Mouse (Mus musculus) liver (tissue): ENCODE measurements around the gene Alg2.

Source experiments
- DNase-seq: peaks from one replicate; pipeline ENCODE4 v3.0.0-alpha.2; 2020; ENCODE audit warnings: mixed read lengths

Alg2 gene

GRCm38 (mm10) chr4:47473968-47474729 is at the start of gene Alg2, which contains the start of gene Sec61b:
Alg2 (minus strand) TSS chr4:47474333.
Sec61b (plus strand) TSS chr4:47474658.
- peak; percentile 99 for DNase-seq

- DNase-seq = no peak
These were observed 47.9 kb upstream of the Alg2 start for GRCm38 (mm10) chr4:47521884-47522605.

- DNase-seq = no peak
These were observed 45.9 kb upstream of the Alg2 start for GRCm38 (mm10) chr4:47520076-47520475.

- no peak for DNase-seq
These were observed 44.5 kb upstream of the Alg2 start for GRCm38 (mm10) chr4:47518551-47519181.

GRCm38 (mm10) chr4:47504841-47505517 is 30.8 kb upstream of the Alg2 start:
- no peak for DNase-seq

- no peak for DNase-seq
These were observed 28.9 kb upstream of the Alg2 start for GRCm38 (mm10) chr4:47503045-47503444.

GRCm38 (mm10) chr4:47502546-47502971 is 28.4 kb upstream of the Alg2 start:
- peak; percentile 26 for DNase-seq

GRCm38 (mm10) chr4:47499121-47499545 is 25.0 kb upstream of the Alg2 start:
- DNase-seq = no peak

- DNase-seq = no peak
These were observed 23.8 kb upstream of the Alg2 start for GRCm38 (mm10) chr4:47497811-47498385.

GRCm38 (mm10) chr4:47494686-47495085 is 20.6 kb upstream of the Alg2 start:
- DNase-seq = no peak

GRCm38 (mm10) chr4:47494137-47494536 is 20.0 kb upstream of the Alg2 start:
- DNase-seq = no peak

GRCm38 (mm10) chr4:47493456-47493855 is 19.3 kb upstream of the Alg2 start:
- DNase-seq = no peak

- DNase-seq = no peak
These were observed 18.4 kb upstream of the Alg2 start for GRCm38 (mm10) chr4:47492311-47493086.

- no peak for DNase-seq
These were observed 17.1 kb upstream of the Alg2 start for GRCm38 (mm10) chr4:47491243-47491642.

GRCm38 (mm10) chr4:47480576-47480975 is 6.4 kb upstream of the Alg2 start:
- no peak for DNase-seq

GRCm38 (mm10) chr4:47480095-47480494 is 6.0 kb upstream of the Alg2 start:
- DNase-seq = no peak

- no peak for DNase-seq
These were observed 3.4 kb upstream of the Alg2 start for GRCm38 (mm10) chr4:47477539-47477938.

GRCm38 (mm10) chr4:47474730-47475643 is 854 bp upstream of the Alg2 start:
- no peak for DNase-seq

GRCm38 (mm10) chr4:47473586-47473967 is 556 bp downstream of the Alg2 start:
- no peak for DNase-seq

- DNase-seq = no peak
These were observed 6.9 kb downstream of the Alg2 start for GRCm38 (mm10) chr4:47467196-47467595.
